Mouse (Mus musculus) retina, embryonic 14.5 days (tissue): ENCODE results near the gene Cxcl16.
"Not testable (repeated sequence)": the region's sequence is repeated elsewhere in the genome, so short reads cannot be mapped to it uniquely, and the experiment has no call there.

ENCODE experiments used
- DNase-seq: peaks from one replicate; pipeline ENCODE4 v3.0.0-alpha.2; 2015; ENCODE audit warnings: low spot score

Gene Cxcl16

GRCm38 (mm10) chr11:70459601-70460101 lies at the start of gene Cxcl16:
Gene Cxcl16 (minus strand): TSS chr11:70459984.
- no peak for DNase-seq

DNA sequence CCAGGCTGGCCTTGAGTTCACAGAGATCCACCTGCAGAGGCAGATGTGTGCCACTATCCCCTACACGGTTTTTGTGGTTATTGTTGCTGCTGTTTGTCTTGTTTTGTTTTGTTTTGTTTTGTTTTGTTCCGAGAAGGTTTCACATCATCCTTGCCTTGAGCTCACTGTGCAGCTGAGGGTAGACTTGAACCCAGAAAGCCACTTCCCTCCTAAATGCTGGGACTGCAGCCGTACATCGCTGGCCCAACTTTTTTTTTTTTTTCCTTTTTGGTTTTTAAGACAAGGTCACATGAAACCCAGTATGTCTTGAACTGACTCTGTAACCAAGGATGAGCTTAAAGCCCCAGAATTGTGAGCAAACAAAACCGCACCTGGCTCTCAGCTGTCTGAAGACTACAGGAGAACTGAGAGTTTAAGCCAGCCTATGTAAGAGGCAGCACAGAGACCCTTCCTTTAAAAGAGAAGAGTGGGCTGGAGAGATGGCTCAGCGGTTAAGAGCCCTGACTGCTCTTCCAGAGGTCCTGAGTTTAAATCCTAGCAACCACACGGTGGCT lies 47.3 kb upstream of the Cxcl16 start:
- no peak for DNase-seq

- peak; percentile 77 for DNase-seq
These were observed 46.6 kb upstream of the Cxcl16 start for GRCm38 (mm10) chr11:70506385-70506784.

DNA sequence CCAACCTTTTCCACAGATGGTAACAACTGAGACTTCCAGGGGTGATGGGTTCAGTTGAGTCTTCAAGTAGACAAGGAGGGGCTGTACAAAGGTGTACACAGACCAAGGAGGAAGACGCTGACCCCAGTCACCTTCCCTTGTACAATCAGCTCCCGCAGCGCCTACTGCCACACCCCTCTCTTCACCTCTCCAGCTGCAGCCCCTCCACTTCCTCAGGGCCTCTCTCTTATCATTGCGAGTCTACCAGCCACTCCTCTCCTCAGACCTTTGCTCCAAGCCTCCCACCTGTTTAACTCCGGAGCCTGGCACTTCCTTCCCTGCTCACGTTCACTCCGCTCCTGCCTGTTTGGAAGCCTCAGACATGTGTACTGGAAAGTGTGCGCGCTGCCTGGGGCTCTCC lies 45.2 kb upstream of the Cxcl16 start, which contains the start of gene Tm4sf5:
Gene Tm4sf5, plus strand, starts transcription at position 275 of the 400 bp plus-strand sequence.
- no peak for DNase-seq

- no peak for DNase-seq
These were observed 42.2 kb upstream of the Cxcl16 start for GRCm38 (mm10) chr11:70502018-70502417.

- DNase-seq, result no peak
These were observed 40.7 kb upstream of the Cxcl16 start for GRCm38 (mm10) chr11:70500476-70500812.

DNA sequence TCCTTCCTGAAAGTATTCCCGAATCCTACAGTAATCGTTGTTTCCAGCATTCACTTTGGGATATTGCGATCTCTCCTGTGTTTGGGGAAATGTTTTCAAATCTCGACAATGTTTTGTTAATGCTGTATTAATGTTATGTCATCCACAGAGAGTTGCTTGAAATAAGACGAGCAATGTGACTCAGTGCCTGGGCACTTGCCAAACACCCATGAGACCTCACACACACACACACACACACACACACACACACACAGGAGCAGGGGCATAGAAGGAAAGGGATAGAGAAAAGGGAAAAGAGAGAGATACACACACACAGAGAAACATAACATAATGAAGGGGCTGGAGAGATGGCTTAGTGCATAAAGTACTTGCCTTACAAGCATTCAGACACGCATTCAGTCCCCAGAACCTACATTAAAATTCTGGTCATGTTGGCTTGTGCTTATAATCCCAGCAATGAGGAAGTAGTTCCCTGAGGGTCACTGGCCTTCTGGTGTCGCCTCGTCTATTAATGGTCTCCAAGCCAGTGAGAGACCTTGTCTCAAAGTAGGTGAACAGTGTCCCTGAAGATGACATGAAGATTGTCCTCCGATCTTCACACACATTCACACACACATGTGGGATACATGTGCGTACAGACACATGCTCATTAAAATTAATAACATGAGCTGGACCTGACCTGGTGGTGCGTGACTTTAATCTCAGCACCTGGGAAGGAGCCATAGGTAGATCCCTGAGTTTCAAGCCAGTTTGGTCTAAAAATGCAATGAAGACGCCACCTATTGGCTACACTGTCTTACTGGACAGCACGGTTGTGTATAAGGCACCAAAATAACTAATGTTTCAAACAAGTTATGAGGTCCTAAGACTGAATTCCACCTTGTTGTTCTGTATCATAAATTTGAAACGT lies 40.0 kb upstream of the Cxcl16 start:
- peak; percentile 46 for DNase-seq

DNA sequence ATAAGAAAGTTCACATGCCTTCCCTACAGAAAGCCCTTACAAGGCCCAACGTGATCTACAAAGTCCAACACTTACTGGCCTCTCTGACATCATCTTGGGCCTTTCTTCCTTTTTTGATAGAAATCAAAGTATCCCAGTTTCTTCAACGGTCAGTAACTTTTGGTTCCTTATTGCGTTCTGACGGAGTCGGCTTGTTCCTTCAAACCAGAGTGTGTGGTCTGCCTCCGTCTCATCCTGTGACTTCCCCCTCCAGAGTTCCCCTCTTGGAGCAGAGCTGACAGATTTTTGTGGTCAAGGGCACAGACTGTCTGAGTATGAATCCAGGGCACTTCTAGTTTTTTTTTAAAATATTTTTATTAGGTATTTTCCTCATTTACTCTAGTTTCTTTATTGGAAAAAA lies 29.9 kb upstream of the Cxcl16 start:
- no peak for DNase-seq

- no peak for DNase-seq
These were observed 29.4 kb upstream of the Cxcl16 start for GRCm38 (mm10) chr11:70489138-70489537.

- no peak for DNase-seq
These were observed 28.0 kb upstream of the Cxcl16 start for GRCm38 (mm10) chr11:70487816-70488215.

- no peak for DNase-seq
These were observed 25.7 kb upstream of the Cxcl16 start for GRCm38 (mm10) chr11:70485498-70485897.

- no peak for DNase-seq
These were observed 15.2 kb upstream of the Cxcl16 start for GRCm38 (mm10) chr11:70474872-70475534.

- not testable (repeated sequence) for DNase-seq
These were observed 13.5 kb upstream of the Cxcl16 start for GRCm38 (mm10) chr11:70473291-70473690.

DNA sequence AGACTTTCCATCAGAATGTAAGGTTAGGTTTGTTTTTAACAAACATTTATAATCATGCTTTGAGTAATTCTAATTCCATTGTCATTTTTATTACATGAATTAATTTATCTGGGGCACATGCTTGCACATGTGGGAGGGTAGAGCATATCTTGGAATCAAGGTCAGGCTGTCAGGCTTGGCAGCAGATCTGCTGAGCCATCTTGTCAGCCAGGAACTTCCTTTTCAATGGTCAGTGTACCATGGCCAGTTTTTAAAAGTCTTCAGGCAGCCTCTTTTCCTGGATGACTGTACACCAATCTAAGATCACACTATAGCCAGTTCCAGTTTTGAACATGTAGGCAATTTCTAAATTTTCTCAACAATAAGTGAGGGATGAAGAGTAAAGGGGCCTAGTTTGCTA lies 12.9 kb upstream of the Cxcl16 start:
- DNase-seq, result no peak

GRCm38 (mm10) chr11:70469764-70470163 lies 10.0 kb upstream of the Cxcl16 start:
- DNase-seq, result no peak

- no peak for DNase-seq
These were observed 8.3 kb upstream of the Cxcl16 start for GRCm38 (mm10) chr11:70467902-70468619.

DNA sequence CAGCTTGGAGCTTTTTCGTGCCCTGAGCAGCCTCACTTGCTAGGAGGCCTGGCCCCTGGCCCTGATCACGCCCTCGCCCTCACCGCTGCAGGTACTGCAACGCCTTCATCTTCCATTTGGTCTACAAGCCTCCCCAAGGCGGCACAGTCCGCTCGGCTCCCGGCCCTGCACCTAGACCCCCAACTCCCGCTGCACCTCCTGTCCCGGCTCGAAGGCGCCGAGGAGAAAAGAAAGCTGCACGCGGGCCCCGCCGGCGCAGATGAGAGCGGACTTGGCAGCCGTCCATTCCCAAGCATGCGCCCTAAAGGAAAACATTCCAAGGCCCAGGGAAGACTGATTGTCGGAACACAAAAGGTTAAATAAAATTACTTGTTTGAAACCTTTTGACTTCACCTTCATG lies 6.0 kb upstream of the Cxcl16 start:
- DNase-seq, result no peak

- DNase-seq, result no peak
These were observed 5.4 kb upstream of the Cxcl16 start for GRCm38 (mm10) chr11:70465211-70465610.

GRCm38 (mm10) chr11:70463970-70464369 lies 4.2 kb upstream of the Cxcl16 start:
- no peak for DNase-seq

GRCm38 (mm10) chr11:70458688-70459600 lies 840 bp downstream of the Cxcl16 start, which contains the start of gene Zmynd15:
Gene Zmynd15 (plus strand): TSS chr11:70459433.
- DNase-seq, result peak; percentile 36
